Mouse (Mus musculus): ENCODE data around the gene Ccdc134.

Ccdc134 gene

DNA sequence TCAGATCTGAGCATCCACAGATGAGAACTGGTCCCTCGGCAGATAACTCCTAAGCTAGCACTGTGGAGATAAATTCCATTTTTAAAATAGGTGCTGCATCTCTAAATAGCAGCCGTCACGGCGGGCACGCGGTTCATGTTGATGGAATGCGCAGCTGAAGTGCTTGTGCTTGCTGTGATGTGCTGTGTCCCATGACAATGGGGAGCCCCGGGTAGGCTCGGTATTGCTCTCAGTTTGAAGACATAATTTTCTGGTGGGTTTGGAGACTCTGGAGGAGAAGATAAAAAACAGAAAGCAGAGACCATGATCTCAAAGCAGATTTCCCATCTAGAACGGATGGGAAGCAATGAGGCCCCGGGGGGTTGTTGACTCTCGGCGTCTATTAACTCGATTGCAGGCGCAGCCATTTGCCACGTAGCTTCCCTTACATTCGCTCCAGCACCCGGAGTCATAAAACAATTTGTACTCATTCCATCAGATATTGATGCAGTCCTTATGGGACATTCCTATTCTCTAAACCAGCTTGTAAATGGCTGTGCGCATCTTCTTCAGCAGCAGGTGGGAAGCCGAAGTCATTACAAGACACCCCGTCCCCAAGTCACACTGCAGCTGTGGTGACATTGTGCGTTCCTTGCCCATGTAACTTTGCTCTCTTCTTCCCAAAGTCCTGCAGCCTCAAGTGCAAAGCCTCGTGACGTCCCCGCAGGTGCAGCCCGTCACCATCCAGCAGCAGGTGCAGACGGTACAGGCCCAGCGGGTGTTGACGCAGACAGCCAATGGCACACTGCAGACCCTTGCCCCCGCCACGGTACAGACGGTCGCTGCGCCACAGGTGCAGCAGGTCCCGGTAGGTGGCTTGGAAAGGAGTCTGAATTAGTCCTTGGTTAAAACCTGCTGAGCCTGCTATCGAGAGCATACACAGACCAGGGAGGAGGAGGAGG lies 43.0 kb downstream of the Ccdc134 start:
- in situ Hi-C loops (cut with MboI) = no loop called here

- in situ Hi-C loops (cut with MboI) = no loop called here
Measured at GRCm38 (mm10) chr15:82172648-82173047, 44.9 kb downstream of the Ccdc134 start.

DNA sequence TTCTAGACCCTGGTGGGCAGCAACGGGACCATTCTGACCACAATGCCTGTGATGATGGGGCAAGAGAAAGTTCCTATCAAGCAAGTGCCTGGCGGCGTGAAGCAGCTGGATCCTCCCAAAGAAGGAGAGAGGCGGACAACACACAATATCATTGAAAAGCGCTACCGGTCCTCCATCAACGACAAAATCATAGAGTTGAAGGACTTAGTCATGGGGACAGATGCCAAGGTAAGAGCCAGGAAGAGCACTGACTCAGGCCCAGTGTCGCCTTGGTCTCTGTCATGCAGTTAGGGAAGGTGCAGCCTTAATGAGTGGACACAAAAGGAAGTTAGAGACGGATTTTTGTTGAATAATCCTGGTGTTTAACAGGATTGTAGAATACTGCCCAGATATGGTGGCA lies 47.4 kb downstream of the Ccdc134 start:
- in situ Hi-C loops (cut with MboI) = no loop called here

- in situ Hi-C loops (cut with MboI) = no loop called here
Measured at GRCm38 (mm10) chr15:82177743-82178290, 50.1 kb downstream of the Ccdc134 start.

GRCm38 (mm10) chr15:82181131-82181530 lies 53.4 kb downstream of the Ccdc134 start:
- in situ Hi-C loops (cut with MboI) = no loop called here

- in situ Hi-C loops (cut with MboI) = no loop called here
Measured at GRCm38 (mm10) chr15:82182311-82182710, 54.6 kb downstream of the Ccdc134 start.

- in situ Hi-C loops (cut with MboI) = no loop called here
Measured at GRCm38 (mm10) chr15:82183596-82183995, 55.9 kb downstream of the Ccdc134 start.

- in situ Hi-C loops (cut with MboI) = no loop called here
Measured at GRCm38 (mm10) chr15:82184183-82184582, 56.5 kb downstream of the Ccdc134 start.

GRCm38 (mm10) chr15:82184656-82185055 lies 56.9 kb downstream of the Ccdc134 start:
- in situ Hi-C loops (cut with MboI) = no loop called here

DNA sequence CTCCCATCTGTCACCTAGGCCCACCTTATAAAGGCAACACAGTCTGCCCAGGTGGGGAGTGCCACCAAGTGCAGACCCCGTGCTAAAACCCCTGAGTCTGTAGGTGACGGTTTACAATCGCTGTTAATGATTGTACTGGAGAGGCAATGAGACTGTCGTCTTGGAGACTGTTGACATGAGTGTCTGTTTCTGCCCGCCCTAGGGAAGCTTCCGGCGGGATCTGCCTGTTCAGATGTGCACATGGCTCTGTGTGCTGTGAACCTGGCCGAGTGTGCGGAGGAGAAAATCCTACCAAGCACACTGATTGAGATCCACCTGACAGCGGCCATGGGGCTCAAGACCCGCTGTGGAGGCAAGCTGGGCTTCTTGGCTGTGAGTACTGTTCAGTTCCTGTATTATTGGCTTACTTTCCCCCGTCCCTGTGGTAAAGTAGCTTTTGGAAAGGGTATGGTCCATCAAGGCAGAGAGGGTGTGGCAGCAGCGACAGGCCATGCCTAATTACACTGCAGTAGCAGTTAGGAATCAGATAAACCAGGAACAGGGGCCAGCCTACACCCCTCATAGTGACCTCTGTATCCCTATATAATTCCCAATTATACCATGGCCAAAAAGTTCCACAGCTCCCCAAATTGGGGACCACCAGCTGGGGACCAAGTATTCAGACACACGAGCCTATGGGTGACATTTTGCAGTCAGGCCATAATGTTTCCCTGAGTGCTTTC lies 57.5 kb downstream of the Ccdc134 start:
- in situ Hi-C loops (cut with MboI) = no loop called here

DNA sequence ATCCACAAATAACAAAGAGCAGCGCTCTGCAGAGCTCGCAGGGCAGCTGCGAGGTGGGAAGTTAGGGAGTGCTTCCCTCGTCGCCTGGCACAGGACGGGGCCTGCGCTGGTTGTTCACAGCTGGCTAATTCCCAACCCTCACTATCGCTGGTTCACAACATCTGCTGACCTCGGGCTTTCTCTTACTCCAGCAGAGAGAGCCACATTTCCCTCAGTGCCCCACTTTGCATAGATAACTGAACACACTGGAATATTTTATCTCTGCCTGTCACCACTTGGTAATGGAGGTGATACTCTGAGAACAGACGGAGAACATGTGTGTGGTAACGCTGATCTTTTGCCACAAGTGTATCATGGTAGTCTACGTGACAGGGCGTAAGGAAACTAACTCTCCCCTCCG lies 58.4 kb downstream of the Ccdc134 start:
- in situ Hi-C loops (cut with MboI) = no loop called here

- in situ Hi-C loops (cut with MboI) = no loop called here
Measured at GRCm38 (mm10) chr15:82186931-82187330, 59.2 kb downstream of the Ccdc134 start.

- in situ Hi-C loops (cut with MboI) = no loop called here
Measured at GRCm38 (mm10) chr15:82187401-82187800, 59.7 kb downstream of the Ccdc134 start.

- in situ Hi-C loops (cut with MboI) = no loop called here
Measured at GRCm38 (mm10) chr15:82187924-82188323, 60.2 kb downstream of the Ccdc134 start.

DNA sequence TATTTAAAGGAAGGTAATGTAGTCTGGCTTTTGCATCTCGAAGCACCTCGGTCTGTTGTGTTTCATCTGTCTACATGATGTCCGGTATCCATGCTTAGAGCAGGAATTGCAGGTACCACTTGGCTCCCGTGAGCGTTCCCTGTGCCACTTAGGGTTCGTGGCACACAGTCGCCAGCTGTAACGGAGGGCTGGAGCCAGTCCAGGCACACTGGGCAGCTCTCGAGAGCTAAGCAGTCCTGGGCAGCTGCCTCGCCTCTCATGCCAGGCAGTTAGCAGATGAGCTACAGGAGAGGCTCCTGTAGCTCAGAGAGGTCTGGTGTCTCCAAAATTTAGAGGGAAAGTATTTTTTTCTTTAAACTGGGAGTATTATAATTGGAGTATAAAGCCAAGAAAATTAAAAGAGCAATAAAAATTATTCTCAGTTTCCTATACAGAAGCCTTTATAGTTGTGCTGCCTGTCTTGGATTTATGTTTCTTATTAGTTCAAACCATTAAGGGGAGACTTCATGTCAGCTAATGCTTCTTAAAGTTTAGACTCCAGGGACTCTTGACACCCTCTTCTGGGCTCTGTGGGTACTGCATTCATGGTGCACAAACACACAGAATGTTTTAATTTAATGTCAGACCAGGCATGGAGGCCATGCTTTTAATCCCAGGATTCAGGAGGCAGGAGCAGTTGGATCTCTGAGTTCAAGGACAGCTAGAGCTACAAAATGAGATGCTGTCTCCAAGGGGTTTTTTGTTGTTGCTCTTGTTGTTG lies 60.9 kb downstream of the Ccdc134 start:
- in situ Hi-C loops (cut with MboI) = no loop called here
